Mouse (Mus musculus) heart, adult 2 months (tissue): Measurements from ENCODE around the gene Gpx8. TPM values are rescaled to one million over a fixed set of nuclear protein-coding genes. Genes with fewer than 3 reads are reported as not detected.

ENCODE experiments used
- DNase-seq, 2 experiments: peaks; one replicate each; pipeline ENCODE4 v3.0.0; 2021
- H3K27ac ChIP-seq: fragments of 200-600 bp; 2 replicates; pipeline ENCODE4 v1.8.1; 2022
- H3K27me3 ChIP-seq: fragments of 200-500 bp; 2 replicates; pipeline ENCODE4 v1.6.1; 2012; ENCODE audit warnings: mild to moderate bottlenecking, low read length, inconsistent platforms, mixed read lengths; ENCODE audit not compliant: control insufficient read depth, insufficient read depth
- H3K36me3 ChIP-seq: fragments of 200-500 bp; 2 replicates; pipeline ENCODE4 v1.6.1; 2012; ENCODE audit warnings: low read length, inconsistent platforms; ENCODE audit not compliant: control insufficient read depth, insufficient read depth
- H3K4me1 ChIP-seq: fragments of 200-500 bp; 2 replicates; pipeline ENCODE4 v1.6.1; 2011; ENCODE audit warnings: low read length; ENCODE audit not compliant: control insufficient read depth, insufficient read depth
- H3K4me3 ChIP-seq: fragments of 200-600 bp; 2 replicates; pipeline ENCODE4 v1.8.1; 2022
- H3K79me2 ChIP-seq: fragments of 200-500 bp; replicated peaks from 2 replicates; pipeline ENCODE4 v1.6.1; 2012; ENCODE audit warnings: mild to moderate bottlenecking, inconsistent platforms, low read length, moderate library complexity, mixed read lengths; ENCODE audit not compliant: control insufficient read depth, insufficient read depth
- H3K9ac ChIP-seq: fragments of 200-500 bp; 2 replicates; pipeline ENCODE4 v1.6.1; 2012; ENCODE audit warnings: low read depth, mild to moderate bottlenecking, control low read depth, inconsistent platforms, low read length, mixed read lengths
- CTCF ChIP-seq: fragments of 200-600 bp; IDR thresholded peaks from 2 replicates; pipeline ENCODE4 v1.8.1; 2022; ENCODE audit warnings: antibody characterized with exemption, mild to moderate bottlenecking, moderate library complexity
- EP300 ChIP-seq: fragments of 200-500 bp; IDR thresholded peaks from 2 replicates; pipeline ENCODE4 v1.6.1; 2011; ENCODE audit warnings: low read depth, low read length, control low read depth; ENCODE audit not compliant: insufficient read depth
- POLR2A ChIP-seq: fragments of 200-500 bp; IDR thresholded peaks from 2 replicates; pipeline ENCODE4 v1.6.1; 2011; ENCODE audit warnings: mild to moderate bottlenecking, low read depth, low read length, control low read depth; ENCODE audit not compliant: insufficient read depth
- WGBS: fragments of 180-500 bp; shearing (Covaris S2); methylation state at CpG from one replicate; pipeline ENCODE4 v1.1.7; 2018; 5-methylcytosine and 5-hydroxymethylcytosine counted together
- intact Hi-C: fragments of 180-260 bp; cut with DNase I; formaldehyde crosslinking; loops from one replicate; pipeline ENCODE4 v1.15.1; 2025
- polyA plus RNA-seq: library from polyadenylated mRNA; depleted of rRNA; stranded (reverse); fragments of >200 nt; gene quantifications from 2 replicates; pipeline ENCODE4 v1.2.3, GENCODE M21; 2012
- total RNA-seq, 2 experiments: library from RNA; stranded (reverse); gene quantifications; 2 replicates each; pipeline ENCODE4 v1.2.3; 2021

The Gpx8 gene
- total and polyA plus RNA-seq, 3 experiments: 9.5 to 37.9 (median 37.1) TPM

- Histone ChIP-seq H3K79me2 (no peaks in the 10 kb centered on the region), H3K4me1 (no peaks in the 10 kb centered on the region), H3K27me3 (peaks cover 17% of the 10 kb centered on the region), H3K4me3 (peak overlapping the region; percentile 53), H3K9ac (no peak overlapping the region; the same call in 1 of the 2 replicates), H3K27ac (no peak overlapping the region), H3K36me3 (no peaks in the 10 kb centered on the region)
- DNase-seq: no peak
- WGBS: 9% methylated on average over 11 of the region's 11 CpGs
- TF ChIP-seq POLR2A: no peak
- TF ChIP-seq CTCF: no peak
- TF ChIP-seq EP300: no peak
- intact Hi-C loops: loop anchor here (2.0 kb wide), 1 partner anchor 48 kb away; the partner anchor contains the start of gene Ccno
Observed at GRCm38 (mm10) chr13:113034271-113034886, 11.8 kb downstream of the Gpx8 start.

GRCm38 (mm10) chr13:113032831-113033230 is 13.4 kb downstream of the Gpx8 start:
- Histone ChIP-seq H3K27ac (no peak overlapping the region), H3K9ac (no peak overlapping the region), H3K36me3 (no peaks in the 10 kb centered on the region), H3K79me2 (no peaks in the 10 kb centered on the region), H3K27me3 (peaks cover 20% of the 10 kb centered on the region), H3K4me3 (no peak overlapping the region), H3K4me1 (no peaks in the 10 kb centered on the region)
- intact Hi-C loops: no loop called here
- no peak for DNase-seq
- TF ChIP-seq POLR2A: no peak
- no peak for TF ChIP-seq EP300
- TF ChIP-seq CTCF: no peak

GRCm38 (mm10) chr13:113031792-113032571 is 14.2 kb downstream of the Gpx8 start:
- DNase-seq: peak in 1 of 2 experiments; percentile 36

GRCm38 (mm10) chr13:113031351-113031750 is 14.9 kb downstream of the Gpx8 start:
- TF ChIP-seq CTCF: no peak
- DNase-seq: no peak
- 8% methylated on average over 7 of the region's 7 CpGs for WGBS
- intact Hi-C loops: no loop called here
- no peak overlapping the region for H3K4me3 ChIP-seq
- no peak overlapping the region for H3K9ac ChIP-seq
- H3K27me3 ChIP-seq: peaks cover 20% of the 10 kb centered on the region
- H3K79me2 ChIP-seq: no peaks in the 10 kb centered on the region
- H3K27ac ChIP-seq: no peak overlapping the region
- no peaks in the 10 kb centered on the region for H3K36me3 ChIP-seq
- no peaks in the 10 kb centered on the region for H3K4me1 ChIP-seq

More at GRCm38 (mm10) chr13:113031792-113032571, 14.2 kb downstream of the Gpx8 start:
- intact Hi-C loops: no loop called here
- peaks cover 20% of the 10 kb centered on the region for H3K27me3 ChIP-seq
- no peak overlapping the region for H3K27ac ChIP-seq
- H3K36me3 ChIP-seq: no peaks in the 10 kb centered on the region
- 1% methylated on average over 40 of the region's 40 CpGs for WGBS
- no peaks in the 10 kb centered on the region for H3K4me1 ChIP-seq
- H3K9ac ChIP-seq: peak overlapping the region; percentile 39; the same call in 1 of the 2 replicates
- no peaks in the 10 kb centered on the region for H3K79me2 ChIP-seq
- peak overlapping the region; percentile 39 for H3K4me3 ChIP-seq
- no peak for TF ChIP-seq POLR2A
- no peak for TF ChIP-seq EP300
- TF ChIP-seq CTCF: no peak

GRCm38 (mm10) chr13:113023274-113024143 is 22.7 kb downstream of the Gpx8 start:
- H3K4me3 ChIP-seq: no peak overlapping the region
- TF ChIP-seq EP300 (no peak), CTCF (no peak), POLR2A (no peak)
- 74% methylated on average over 17 of the region's 17 CpGs for WGBS
- no peaks in the 10 kb centered on the region for H3K36me3 ChIP-seq
- no peak overlapping the region for H3K9ac ChIP-seq
- DNase-seq: no peak
- H3K79me2 ChIP-seq: no peaks in the 10 kb centered on the region
- peaks cover 8% of the 10 kb centered on the region for H3K27me3 ChIP-seq
- no peaks in the 10 kb centered on the region for H3K4me1 ChIP-seq
- H3K27ac ChIP-seq: no peak overlapping the region
- intact Hi-C loops: no loop called here

- H3K27me3 ChIP-seq: peaks cover 5% of the 10 kb centered on the region
- H3K79me2 ChIP-seq: no peaks in the 10 kb centered on the region
- 73% methylated on average over 8 of the region's 8 CpGs for WGBS
- no peaks in the 10 kb centered on the region for H3K36me3 ChIP-seq
- no peaks in the 10 kb centered on the region for H3K4me1 ChIP-seq
- H3K4me3 ChIP-seq: no peak overlapping the region
- intact Hi-C loops: no loop called here
- H3K9ac ChIP-seq: no peak overlapping the region
- H3K27ac ChIP-seq: no peak overlapping the region
- TF ChIP-seq EP300 (no peak), POLR2A (no peak), CTCF (no peak)
- DNase-seq: no peak
Observed at GRCm38 (mm10) chr13:113022467-113022866, 23.7 kb downstream of the Gpx8 start.
